Mouse (Mus musculus) small intestine, adult 2 months (tissue): ENCODE results near the gene Sap30bp. TPM values are rescaled to one million over a fixed set of nuclear protein-coding genes. Genes with fewer than 3 reads are reported as not detected.

Experiments used
- H3K27ac ChIP-seq: fragments of 200-500 bp; 2 replicates; pipeline ENCODE4 v1.5.1; 2012; ENCODE audit warnings: low read depth, low read length, control low read depth, inconsistent platforms; ENCODE audit not compliant: insufficient read depth
- H3K27me3 ChIP-seq: fragments of 200-500 bp; 2 replicates; pipeline ENCODE4 v1.6.1; 2012; ENCODE audit warnings: mild to moderate bottlenecking, moderate library complexity, low read length, inconsistent platforms; ENCODE audit not compliant: control insufficient read depth, insufficient read depth
- H3K36me3 ChIP-seq: fragments of 200-500 bp; 2 replicates; pipeline ENCODE4 v1.6.1; 2012; ENCODE audit warnings: mild to moderate bottlenecking, low read length, control low read depth, inconsistent platforms; ENCODE audit not compliant: control insufficient read depth, insufficient read depth
- H3K4me1 ChIP-seq: fragments of 200-500 bp; 2 replicates; pipeline ENCODE4 v1.6.1; 2012; ENCODE audit warnings: low read length, inconsistent platforms, mixed read lengths; ENCODE audit not compliant: control insufficient read depth, insufficient read depth, insufficient read length
- H3K4me3 ChIP-seq: fragments of 200-500 bp; 2 replicates; pipeline ENCODE4 v1.5.1; 2012; ENCODE audit warnings: low read depth, mild to moderate bottlenecking, control low read depth, inconsistent platforms, low read length, moderate library complexity
- CTCF ChIP-seq: fragments of 200-500 bp; IDR thresholded peaks from 2 replicates; pipeline ENCODE4 v1.5.1; 2012; ENCODE audit warnings: low read depth, mild to moderate bottlenecking, control low read depth, inconsistent platforms, low read length, moderate library complexity, mixed read lengths; ENCODE audit not compliant: insufficient replicate concordance, insufficient read length; ENCODE audit errors: extremely low read depth
- POLR2A ChIP-seq: fragments of 200-500 bp; IDR thresholded peaks from 2 replicates; pipeline ENCODE4 v1.6.1; 2012; ENCODE audit warnings: low read depth, mild to moderate bottlenecking, control low read depth, inconsistent platforms, low read length, moderate library complexity
- WGBS: fragments of 180-500 bp; shearing (Covaris S2); methylation state at CpG from one replicate; pipeline ENCODE4 v1.1.7; 2018; 5-methylcytosine and 5-hydroxymethylcytosine counted together
- polyA plus RNA-seq: library from polyadenylated mRNA; depleted of rRNA; stranded (reverse); fragments of >200 nt; gene quantifications from 2 replicates; pipeline ENCODE4 v1.2.3, GENCODE M21; 2012

The Sap30bp gene
- polyA plus RNA-seq, 1 experiment, result 27.1 TPM

DNA sequence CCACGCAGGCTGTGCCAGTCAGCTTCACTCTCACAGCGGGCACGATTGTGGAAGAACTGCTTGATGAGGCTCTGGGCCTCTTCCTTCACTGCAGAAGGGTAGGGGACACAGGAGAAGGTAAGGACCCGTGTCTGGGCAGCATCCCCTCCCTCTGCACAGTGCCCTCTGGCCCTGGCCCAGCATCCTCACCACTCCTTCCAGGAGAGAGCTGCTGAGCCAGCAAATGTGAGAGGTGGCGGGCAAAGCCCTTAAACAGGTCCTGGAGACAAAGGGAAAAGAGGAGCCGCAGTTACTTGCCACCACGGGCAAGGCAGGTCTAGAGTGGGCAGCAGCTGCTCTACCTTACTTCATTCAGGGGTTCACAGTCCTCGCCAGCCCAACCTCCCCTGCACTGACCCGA lies 40.0 kb upstream of the Sap30bp start:
- no peak overlapping the region for H3K4me3 ChIP-seq
- H3K27me3 ChIP-seq, result no peaks in the 10 kb centered on the region
- TF ChIP-seq POLR2A, result no peak
- TF ChIP-seq CTCF, result no peak
- peaks cover 83% of the 10 kb centered on the region for H3K36me3 ChIP-seq
- H3K4me1 ChIP-seq, result no peaks in the 10 kb centered on the region; the same call in 1 of the 2 replicates
- WGBS, result 88% methylated on average over 9 of the region's 9 CpGs
- H3K27ac ChIP-seq, result no peak overlapping the region

DNA sequence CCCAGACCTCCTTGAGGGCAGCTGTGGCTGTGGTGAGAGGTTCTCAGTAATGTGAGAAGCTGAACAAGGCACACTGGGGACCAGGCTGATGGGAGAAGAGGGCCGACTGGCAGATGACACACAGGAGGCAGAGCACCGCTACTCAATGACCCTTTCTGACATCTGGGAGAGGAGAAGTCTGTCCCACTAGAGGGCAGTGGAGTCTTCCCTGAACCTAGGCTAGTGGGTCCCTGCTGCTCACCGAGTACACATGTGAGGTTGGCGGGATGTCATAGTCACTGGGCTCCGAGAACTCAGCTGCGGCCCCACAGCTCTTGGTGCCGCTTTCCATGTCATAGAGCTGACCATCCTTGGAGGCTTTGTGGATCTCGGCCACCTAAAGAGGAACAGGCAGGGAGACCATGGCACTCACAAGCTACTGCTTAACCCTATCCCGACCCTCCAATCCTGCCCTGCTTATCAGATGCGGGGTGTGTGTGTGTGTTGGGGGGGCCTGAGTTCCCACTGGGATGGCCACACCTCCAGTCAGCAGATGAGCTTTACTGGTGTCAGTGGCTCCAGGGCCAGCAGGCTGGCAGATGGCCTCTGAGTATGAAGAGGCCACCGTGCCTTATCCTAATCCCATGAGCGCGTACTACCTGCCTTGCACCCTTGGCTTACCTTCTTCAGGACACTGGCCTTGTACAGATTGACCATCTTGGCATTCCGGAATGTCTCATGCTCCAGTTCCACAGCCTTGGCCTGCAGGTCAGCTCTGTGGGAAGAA lies 38.1 kb upstream of the Sap30bp start:
- no peak for TF ChIP-seq POLR2A
- TF ChIP-seq CTCF, result peak; percentile 36; the same call in 1 of the 2 replicates
- Histone ChIP-seq H3K4me1 (peaks cover 4% of the 10 kb centered on the region), H3K27me3 (no peaks in the 10 kb centered on the region), H3K4me3 (no peak overlapping the region), H3K36me3 (peaks cover 68% of the 10 kb centered on the region), H3K27ac (no peak overlapping the region)
- 75% methylated on average over 14 of the region's 14 CpGs for WGBS

GRCm38 (mm10) chr11:115898446-115898845 lies 34.6 kb upstream of the Sap30bp start:
- Histone ChIP-seq H3K36me3 (peaks cover 33% of the 10 kb centered on the region), H3K27me3 (no peaks in the 10 kb centered on the region), H3K4me3 (no peak overlapping the region), H3K4me1 (peaks cover 17% of the 10 kb centered on the region), H3K27ac (no peak overlapping the region)
- WGBS, result 86% methylated on average over 7 of the region's 7 CpGs
- TF ChIP-seq POLR2A (no peak), CTCF (no peak)

DNA sequence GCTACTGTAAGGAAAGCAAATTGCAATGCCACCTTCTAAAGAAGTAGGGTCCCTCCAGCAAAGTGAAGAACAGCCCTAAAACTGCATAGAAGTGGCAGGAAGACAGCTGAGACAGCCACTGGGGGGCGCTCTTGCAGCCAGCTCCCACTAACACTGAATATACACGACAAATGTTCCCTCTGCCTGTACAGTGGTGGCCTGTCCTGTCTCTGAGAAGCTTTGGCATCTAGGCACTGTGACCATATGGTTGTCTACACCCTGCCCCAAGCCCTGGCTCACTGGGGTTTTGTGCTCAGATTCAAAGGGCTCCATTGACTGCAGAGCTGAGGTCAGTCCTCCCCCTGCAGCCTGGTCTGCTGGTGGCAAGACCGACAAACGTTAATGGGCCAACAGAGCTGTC lies 34.2 kb upstream of the Sap30bp start:
- peak; percentile 86; the same call in 1 of the 2 replicates for TF ChIP-seq CTCF
- no peak for TF ChIP-seq POLR2A
- Histone ChIP-seq H3K27ac (no peak overlapping the region), H3K4me3 (no peak overlapping the region), H3K27me3 (no peaks in the 10 kb centered on the region), H3K36me3 (peaks cover 29% of the 10 kb centered on the region), H3K4me1 (peaks cover 22% of the 10 kb centered on the region)
- whole genome bisulfite sequencing, result 38% methylated on average over 4 of the region's 4 CpGs

DNA sequence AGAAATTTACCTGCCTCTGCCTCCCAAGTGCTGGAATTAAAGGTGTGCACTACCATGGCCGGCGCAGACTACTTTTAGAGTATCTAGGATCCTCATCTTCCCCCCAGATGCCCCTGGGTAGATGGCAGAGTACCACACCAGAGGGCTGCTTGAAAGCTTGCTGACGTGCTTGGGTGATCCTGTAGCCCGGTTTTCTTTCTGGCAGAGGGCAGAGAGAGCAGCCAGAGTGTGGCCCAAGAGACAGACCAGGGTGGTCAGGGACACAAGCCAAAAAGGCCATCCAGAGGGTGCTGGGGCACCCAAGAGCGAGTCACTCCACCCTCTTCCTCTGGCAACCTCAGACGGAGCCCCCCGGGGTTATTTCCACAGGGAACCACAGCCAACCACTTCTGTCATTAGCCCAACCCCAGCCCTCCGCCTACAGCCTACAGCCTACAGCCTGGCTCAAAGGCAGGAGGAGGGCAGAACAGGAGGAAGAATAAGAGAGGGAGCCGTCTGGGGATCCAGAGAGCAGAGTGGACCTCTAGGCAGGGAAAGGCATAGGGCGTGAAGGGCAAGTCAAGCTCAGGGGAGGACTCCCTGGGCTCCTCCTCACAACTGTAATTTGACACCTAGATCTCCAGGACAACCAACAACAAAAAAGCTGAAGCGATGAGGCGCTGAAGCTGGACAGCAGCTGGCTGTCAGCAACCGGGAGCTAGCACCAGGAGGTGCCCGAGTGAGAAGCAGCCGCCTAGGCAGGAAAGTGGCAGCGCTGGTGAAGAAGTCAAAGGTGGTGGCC lies 33.4 kb upstream of the Sap30bp start, which contains the start of gene Smim5:
Gene Smim5, plus strand, starts transcription at position 481 of the 781 bp plus-strand sequence.
- WGBS, result 49% methylated on average over 16 of the region's 16 CpGs
- H3K27me3 ChIP-seq, result no peaks in the 10 kb centered on the region
- H3K4me3 ChIP-seq, result peak within 1 kb of the TSS; percentile 7; the same call in 1 of the 2 replicates
- H3K4me1 ChIP-seq, result peaks cover 27% of the 10 kb centered on the region
- H3K27ac ChIP-seq, result no peak within 1 kb of the TSS; the same call in 1 of the 2 replicates
- TF ChIP-seq POLR2A (no peak), CTCF (no peak)
- peaks cover 21% of the 10 kb centered on the region for H3K36me3 ChIP-seq

DNA sequence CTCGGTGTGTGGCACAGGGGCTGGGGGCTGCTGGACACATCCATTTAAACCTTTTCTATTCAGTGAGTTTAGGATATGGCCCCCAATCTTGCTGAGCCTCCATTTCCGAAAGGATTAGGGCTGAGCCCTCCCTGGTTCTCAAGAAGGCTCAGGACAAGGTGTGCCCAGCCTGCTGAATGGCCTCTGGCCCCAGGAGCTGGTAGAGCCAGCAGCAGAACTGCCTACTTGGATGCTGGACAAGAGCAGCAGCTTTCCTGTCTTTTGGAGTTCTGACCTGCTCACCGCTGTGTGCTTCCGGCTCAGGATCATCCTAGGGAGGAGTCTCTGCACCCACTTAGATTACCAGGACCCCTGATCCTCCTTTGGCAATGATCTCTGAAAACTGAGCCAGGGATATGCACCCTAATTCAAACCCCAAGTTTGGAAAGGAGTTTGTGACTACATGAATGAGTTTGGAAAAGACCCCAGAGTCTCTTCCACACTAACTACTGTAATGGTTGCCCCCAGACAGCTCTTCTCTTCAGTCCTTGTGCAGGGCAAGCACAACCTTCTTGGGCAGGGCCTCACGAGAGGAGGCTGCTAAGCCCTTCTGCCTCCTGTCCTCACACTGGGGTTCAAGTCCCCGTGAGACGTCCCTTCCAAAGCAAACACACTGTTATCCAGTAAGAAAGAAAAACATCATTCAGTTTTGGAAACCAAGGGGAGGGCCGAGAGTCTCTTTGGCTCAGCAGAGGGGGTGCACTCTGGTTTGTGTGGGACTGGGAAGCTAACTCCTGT lies 32.3 kb upstream of the Sap30bp start:
- WGBS, result 82% methylated on average over 8 of the region's 8 CpGs
- H3K27me3 ChIP-seq, result no peaks in the 10 kb centered on the region
- H3K36me3 ChIP-seq, result peaks cover 11% of the 10 kb centered on the region; the same call in 1 of the 2 replicates
- no peak for TF ChIP-seq CTCF
- TF ChIP-seq POLR2A, result no peak
- H3K4me1 ChIP-seq, result peaks cover 33% of the 10 kb centered on the region
- H3K4me3 ChIP-seq, result peak overlapping the region; percentile 7; the same call in 1 of the 2 replicates
- H3K27ac ChIP-seq, result no peak overlapping the region
